Mouse (Mus musculus) myocyte (in vitro differentiated cells): Measurements from ENCODE around the gene Clasrp.

Source experiments
- E2F4 ChIP-seq: IDR thresholded peaks from one replicate; pipeline ENCODE4 v1.6.1; 2011; ENCODE audit warnings: mild to moderate bottlenecking, control low read depth, moderate library complexity; ENCODE audit not compliant: insufficient read depth
- MAX ChIP-seq: IDR thresholded peaks from one replicate; pipeline ENCODE4 v1.6.1; 2011; ENCODE audit warnings: low read depth, mild to moderate bottlenecking, control low read depth
- MYOD1 ChIP-seq, 3 experiments: IDR thresholded peaks; one replicate each; pipeline ENCODE4 v1.6.1; 2011; ENCODE audit warnings: control low read depth in 2 of 3, low read depth in 2 of 3, mild to moderate bottlenecking in 2 of 3, moderate library complexity in 1 of 3; ENCODE audit not compliant: insufficient read length in 2 of 3, control insufficient read depth in 1 of 3
- MYOG ChIP-seq, 3 experiments: IDR thresholded peaks; one replicate each; pipeline ENCODE4 v1.6.1; 2011; ENCODE audit warnings: control low read depth in 2 of 3, low read depth in 2 of 3, mild to moderate bottlenecking in 2 of 3; ENCODE audit not compliant: insufficient read length in 2 of 3, control insufficient read depth in 1 of 3, insufficient read depth in 1 of 3
- POLR2A ChIP-seq: IDR thresholded peaks from one replicate; pipeline ENCODE4 v1.6.1; 2011; ENCODE audit warnings: low read depth, mild to moderate bottlenecking, control low read depth, moderate library complexity; ENCODE audit not compliant: insufficient read length
- POLR2AphosphoS2 ChIP-seq: IDR thresholded peaks from one replicate; pipeline ENCODE4 v1.6.1; 2011; ENCODE audit warnings: low read depth, control low read depth; ENCODE audit not compliant: insufficient read length
- REST ChIP-seq: IDR thresholded peaks from one replicate; pipeline ENCODE4 v1.6.1; 2011; ENCODE audit warnings: mild to moderate bottlenecking, control low read depth, moderate library complexity; ENCODE audit not compliant: insufficient read depth, insufficient read length
- SRF ChIP-seq: IDR thresholded peaks from one replicate; pipeline ENCODE4 v1.6.1; 2011; ENCODE audit warnings: low read depth; ENCODE audit not compliant: control insufficient read depth, insufficient read length
- USF1 ChIP-seq: IDR thresholded peaks from one replicate; pipeline ENCODE4 v1.6.1; 2011; ENCODE audit warnings: low read depth, mild to moderate bottlenecking, control low read depth, moderate library complexity

DNA sequence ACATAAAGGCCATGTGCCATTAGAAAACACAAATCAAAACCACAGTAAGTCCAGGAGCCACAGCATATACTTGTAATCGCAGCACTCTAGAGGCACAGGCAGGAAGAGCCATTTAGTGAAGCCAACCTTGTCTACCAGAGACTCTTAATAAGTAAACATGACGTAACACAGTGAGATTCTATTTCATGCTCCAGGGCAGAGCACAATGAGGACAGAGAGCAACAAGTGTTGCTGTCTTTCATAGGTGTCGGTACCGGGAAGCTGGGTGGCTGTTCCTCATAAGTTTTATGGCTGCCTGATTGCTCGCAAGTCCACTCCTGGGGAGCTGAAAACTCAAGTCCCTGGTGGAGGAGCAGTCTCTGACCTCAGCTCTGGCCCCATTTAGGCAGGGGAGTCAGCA lies 52.7 kb downstream of the Clasrp start:
- no peak for TF ChIP-seq MYOG (IDR thresholded peaks at IDR 0.05; ENCODE audit: control insufficient read depth in 1 of 3, insufficient read depth in 1 of 3, insufficient read length in 2 of 3, low read depth in 2 of 3)
- no peak for TF ChIP-seq MAX
- no peak for TF ChIP-seq SRF
- no peak for TF ChIP-seq USF1
- TF ChIP-seq POLR2A, result no peak
- TF ChIP-seq POLR2AphosphoS2, result no peak
- no peak for TF ChIP-seq E2F4
- TF ChIP-seq REST, result no peak
- peak; percentile 43 to 69 (median 55) for TF ChIP-seq MYOD1 (IDR thresholded peaks at IDR 0.05; ENCODE audit: control insufficient read depth in 1 of 3, insufficient read length in 2 of 3, low read depth in 2 of 3)
